Mouse (Mus musculus): ENCODE data around the gene Sh3bp4. TPM values are rescaled to one million over a fixed set of nuclear protein-coding genes. Genes with fewer than 3 reads are reported as not detected.
A peak's percentile ranks its signal among the peaks of the same experiment; 100 is the strongest.

The Sh3bp4 gene
- polyA plus RNA-seq, 1 experiment from 2014 or later = 22.4 TPM

GRCm38 (mm10) chr1:89107466-89107865 lies 37.3 kb downstream of the Sh3bp4 start:
- Histone ChIP-seq H3K4me2 (replicated peaks; ENCODE audit: low read depth, low read length) (no peak overlapping the region), H3K9me3 (ENCODE audit: control insufficient read depth, low read depth, low read length) (no peaks in the 10 kb centered on the region), H3K36me3 (ENCODE audit: control insufficient read depth, insufficient read depth, low read length) (no peaks in the 10 kb centered on the region), H3K27ac (ENCODE audit: low read length) (peak overlapping the region; percentile 77; the same call in 1 of the 2 replicates), H3K27me3 (ENCODE audit: control insufficient read depth, insufficient read depth, low read length) (no peaks in the 10 kb centered on the region), H3K4me3 (ENCODE audit: low read depth, low read length) (no peak overlapping the region), H3K9ac (replicated peaks; ENCODE audit: low read depth, low read length) (no peak overlapping the region), H3K4me1 (ENCODE audit: control insufficient read depth, insufficient read depth, low read length) (peaks cover 73% of the 10 kb centered on the region)
- WGBS = 46% methylated on average over 6 of the region's 6 CpGs
- no peak for ATAC-seq (ENCODE audit: insufficient number of reproducible peaks, insufficient read depth, low FRiP score, low read depth)

- Histone ChIP-seq H3K9ac (replicated peaks; ENCODE audit: low read depth, low read length) (no peak overlapping the region), H3K27me3 (ENCODE audit: control insufficient read depth, insufficient read depth, low read length) (no peaks in the 10 kb centered on the region), H3K36me3 (ENCODE audit: control insufficient read depth, insufficient read depth, low read length) (no peaks in the 10 kb centered on the region), H3K9me3 (ENCODE audit: control insufficient read depth, low read depth, low read length) (no peaks in the 10 kb centered on the region), H3K4me3 (ENCODE audit: low read depth, low read length) (no peak overlapping the region), H3K4me1 (ENCODE audit: control insufficient read depth, insufficient read depth, low read length) (peaks cover 66% of the 10 kb centered on the region), H3K4me2 (replicated peaks; ENCODE audit: low read depth, low read length) (no peak overlapping the region), H3K27ac (ENCODE audit: low read length) (peak overlapping the region; percentile 77; the same call in 1 of the 2 replicates)
- WGBS = 7% methylated on average over 6 of the region's 6 CpGs
- ATAC-seq (ENCODE audit: insufficient number of reproducible peaks, insufficient read depth, low FRiP score, low read depth) = peak; percentile 72
Measured at GRCm38 (mm10) chr1:89108340-89108896, 38.2 kb downstream of the Sh3bp4 start.

GRCm38 (mm10) chr1:89109767-89110166 lies 39.6 kb downstream of the Sh3bp4 start:
- WGBS = 36% methylated on average over 7 of the region's 7 CpGs
- Histone ChIP-seq H3K4me2 (replicated peaks; ENCODE audit: low read depth, low read length) (no peak overlapping the region), H3K27ac (ENCODE audit: low read length) (no peak overlapping the region), H3K4me3 (ENCODE audit: low read depth, low read length) (no peak overlapping the region), H3K9me3 (ENCODE audit: control insufficient read depth, low read depth, low read length) (no peaks in the 10 kb centered on the region), H3K36me3 (ENCODE audit: control insufficient read depth, insufficient read depth, low read length) (no peaks in the 10 kb centered on the region), H3K9ac (replicated peaks; ENCODE audit: low read depth, low read length) (no peak overlapping the region), H3K4me1 (ENCODE audit: control insufficient read depth, insufficient read depth, low read length) (peaks cover 53% of the 10 kb centered on the region), H3K27me3 (ENCODE audit: control insufficient read depth, insufficient read depth, low read length) (no peaks in the 10 kb centered on the region)
- no peak; the same call in 1 of the 2 replicates for ATAC-seq (ENCODE audit: insufficient number of reproducible peaks, insufficient read depth, low FRiP score, low read depth)

DNA sequence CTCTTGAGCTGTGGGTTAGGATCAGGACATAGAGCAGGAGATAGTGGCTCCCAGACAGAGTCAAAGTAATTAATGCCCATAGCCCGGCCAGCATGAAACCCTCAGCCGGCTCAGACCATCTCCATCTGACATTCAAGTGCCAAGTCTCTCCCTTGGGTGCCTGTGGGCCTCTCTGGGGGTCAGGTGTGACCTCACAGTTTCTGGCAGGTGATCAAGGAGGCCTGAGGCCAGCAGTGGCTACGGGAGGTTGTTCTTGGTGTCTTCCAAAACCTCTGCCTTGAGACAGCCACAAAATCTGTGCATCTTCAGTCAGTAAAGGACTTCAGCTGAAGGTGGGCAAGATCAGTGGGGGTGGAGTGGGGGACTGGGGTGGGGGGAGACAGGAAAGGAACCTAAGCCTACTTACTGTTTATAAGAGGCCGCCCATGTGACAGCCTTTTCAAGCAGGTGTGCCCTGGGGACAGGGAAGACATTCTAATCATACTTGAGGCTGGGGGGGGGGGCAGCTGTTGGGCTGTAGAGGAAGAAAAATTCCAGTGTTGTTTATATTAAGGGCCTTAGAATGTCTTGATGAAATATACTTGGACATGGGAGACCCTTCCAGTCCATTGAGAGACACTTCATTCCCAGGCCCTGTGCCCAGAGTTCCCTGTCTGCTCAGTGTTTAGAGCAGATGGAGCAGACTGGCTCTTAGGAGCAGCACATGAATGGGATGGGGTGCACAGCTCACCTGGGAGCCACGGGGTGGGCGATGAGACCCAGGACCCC lies 40.7 kb downstream of the Sh3bp4 start:
- no peak overlapping the region for H3K4me3 ChIP-seq (ENCODE audit: low read depth, low read length)
- H3K4me1 ChIP-seq (ENCODE audit: control insufficient read depth, insufficient read depth, low read length) = peaks cover 50% of the 10 kb centered on the region

GRCm38 (mm10) chr1:89112544-89112943 lies 42.3 kb downstream of the Sh3bp4 start:
- Histone ChIP-seq H3K4me3 (ENCODE audit: low read depth, low read length) (no peak overlapping the region), H3K36me3 (ENCODE audit: control insufficient read depth, insufficient read depth, low read length) (no peaks in the 10 kb centered on the region), H3K4me2 (replicated peaks; ENCODE audit: low read depth, low read length) (no peak overlapping the region), H3K9ac (replicated peaks; ENCODE audit: low read depth, low read length) (no peak overlapping the region), H3K9me3 (ENCODE audit: control insufficient read depth, low read depth, low read length) (no peaks in the 10 kb centered on the region), H3K27me3 (ENCODE audit: control insufficient read depth, insufficient read depth, low read length) (no peaks in the 10 kb centered on the region), H3K27ac (ENCODE audit: low read length) (no peak overlapping the region), H3K4me1 (ENCODE audit: control insufficient read depth, insufficient read depth, low read length) (peaks cover 37% of the 10 kb centered on the region)
- WGBS = 94% methylated on average over 1 of the region's 1 CpGs
- ATAC-seq (ENCODE audit: insufficient number of reproducible peaks, insufficient read depth, low FRiP score, low read depth) = no peak

More for the DNA sequence above, 40.7 kb downstream of the Sh3bp4 start:
- no peak for ATAC-seq (ENCODE audit: insufficient number of reproducible peaks, insufficient read depth, low FRiP score, low read depth)
- Histone ChIP-seq H3K4me2 (replicated peaks; ENCODE audit: low read depth, low read length) (no peak overlapping the region), H3K36me3 (ENCODE audit: control insufficient read depth, insufficient read depth, low read length) (no peaks in the 10 kb centered on the region), H3K9ac (replicated peaks; ENCODE audit: low read depth, low read length) (no peak overlapping the region), H3K27me3 (ENCODE audit: control insufficient read depth, insufficient read depth, low read length) (no peaks in the 10 kb centered on the region), H3K9me3 (ENCODE audit: control insufficient read depth, low read depth, low read length) (no peaks in the 10 kb centered on the region), H3K27ac (ENCODE audit: low read length) (no peak overlapping the region)
- WGBS = 60% methylated on average over 6 of the region's 6 CpGs

DNA sequence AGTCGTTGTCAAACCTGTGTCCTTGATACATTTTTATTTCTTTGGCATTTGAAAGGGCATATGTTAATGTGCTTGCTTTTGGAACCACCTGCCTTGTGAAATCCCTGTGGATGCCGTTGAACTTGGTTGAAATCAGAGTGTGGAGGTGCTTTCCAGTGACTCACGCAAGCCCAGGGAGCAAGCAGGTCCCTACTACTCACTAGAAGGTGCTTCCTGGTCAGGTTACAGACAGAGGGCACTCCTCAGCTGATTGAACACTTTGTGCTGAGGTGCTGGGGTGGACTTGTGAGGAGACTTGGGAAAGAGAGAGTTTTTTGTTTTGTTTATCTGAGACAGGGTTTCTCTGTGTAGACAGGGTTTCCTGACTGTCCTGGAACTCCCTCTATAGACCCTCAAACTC lies 43.5 kb downstream of the Sh3bp4 start:
- H3K9me3 ChIP-seq (ENCODE audit: control insufficient read depth, low read depth, low read length) = no peaks in the 10 kb centered on the region
- H3K4me1 ChIP-seq (ENCODE audit: control insufficient read depth, insufficient read depth, low read length) = peaks cover 32% of the 10 kb centered on the region
- ATAC-seq (ENCODE audit: insufficient number of reproducible peaks, insufficient read depth, low FRiP score, low read depth) = no peak
- H3K27me3 ChIP-seq (ENCODE audit: control insufficient read depth, insufficient read depth, low read length) = no peaks in the 10 kb centered on the region
- H3K4me2 ChIP-seq (replicated peaks; ENCODE audit: low read depth, low read length) = no peak overlapping the region
- 91% methylated on average over 3 of the region's 3 CpGs for WGBS
- no peak overlapping the region for H3K27ac ChIP-seq (ENCODE audit: low read length)
- no peak overlapping the region for H3K4me3 ChIP-seq (ENCODE audit: low read depth, low read length)
- H3K9ac ChIP-seq (replicated peaks; ENCODE audit: low read depth, low read length) = no peak overlapping the region
- H3K36me3 ChIP-seq (ENCODE audit: control insufficient read depth, insufficient read depth, low read length) = no peaks in the 10 kb centered on the region

DNA sequence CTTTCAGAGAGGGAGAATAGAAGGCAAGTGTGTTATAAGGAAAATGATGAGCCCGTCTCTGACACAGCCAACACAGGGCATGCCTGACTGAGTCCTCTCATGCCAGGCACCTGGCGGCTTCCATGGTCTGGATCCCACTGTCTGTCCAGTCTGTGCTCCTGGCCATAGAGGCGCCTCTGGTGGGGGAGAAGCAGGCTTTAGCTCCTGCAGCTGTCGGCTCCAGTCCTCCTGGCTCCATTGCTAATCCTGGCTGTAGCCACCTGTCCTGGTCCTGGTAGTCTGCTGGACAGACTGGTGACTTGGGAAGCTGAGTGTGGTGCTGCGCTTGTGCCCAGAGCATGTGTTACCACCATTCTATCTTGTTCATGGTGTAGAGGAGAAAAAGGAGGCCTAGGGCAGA lies 46.8 kb downstream of the Sh3bp4 start:
- Histone ChIP-seq H3K36me3 (ENCODE audit: control insufficient read depth, insufficient read depth, low read length) (no peaks in the 10 kb centered on the region), H3K9me3 (ENCODE audit: control insufficient read depth, low read depth, low read length) (no peaks in the 10 kb centered on the region), H3K27ac (ENCODE audit: low read length) (no peak overlapping the region), H3K4me3 (ENCODE audit: low read depth, low read length) (no peak overlapping the region), H3K9ac (replicated peaks; ENCODE audit: low read depth, low read length) (no peak overlapping the region), H3K4me1 (ENCODE audit: control insufficient read depth, insufficient read depth, low read length) (peaks cover 30% of the 10 kb centered on the region), H3K27me3 (ENCODE audit: control insufficient read depth, insufficient read depth, low read length) (no peaks in the 10 kb centered on the region), H3K4me2 (replicated peaks; ENCODE audit: low read depth, low read length) (no peak overlapping the region)
- ATAC-seq (ENCODE audit: insufficient number of reproducible peaks, insufficient read depth, low FRiP score, low read depth) = no peak
- 85% methylated on average over 5 of the region's 5 CpGs for WGBS

GRCm38 (mm10) chr1:89118076-89118475 lies 47.9 kb downstream of the Sh3bp4 start:
- no peak overlapping the region for H3K27ac ChIP-seq (ENCODE audit: low read length)
- no peaks in the 10 kb centered on the region for H3K27me3 ChIP-seq (ENCODE audit: control insufficient read depth, insufficient read depth, low read length)
- H3K4me1 ChIP-seq (ENCODE audit: control insufficient read depth, insufficient read depth, low read length) = peaks cover 30% of the 10 kb centered on the region
- no peak overlapping the region for H3K9ac ChIP-seq (replicated peaks; ENCODE audit: low read depth, low read length)
- H3K36me3 ChIP-seq (ENCODE audit: control insufficient read depth, insufficient read depth, low read length) = no peaks in the 10 kb centered on the region
- WGBS = 68% methylated on average over 3 of the region's 3 CpGs
- ATAC-seq (ENCODE audit: insufficient number of reproducible peaks, insufficient read depth, low FRiP score, low read depth) = no peak
- no peaks in the 10 kb centered on the region for H3K9me3 ChIP-seq (ENCODE audit: control insufficient read depth, low read depth, low read length)
- H3K4me3 ChIP-seq (ENCODE audit: low read depth, low read length) = no peak overlapping the region
- H3K4me2 ChIP-seq (replicated peaks; ENCODE audit: low read depth, low read length) = no peak overlapping the region
